Mouse (Mus musculus): ENCODE measurements around the gene Tmem53. TPM values are rescaled to one million over a fixed set of nuclear protein-coding genes. Genes with fewer than 3 reads are reported as not detected.

Tmem53 gene
- polyA plus RNA-seq, 1 experiment from 2014 or later: 6.9 TPM

- 25% methylated on average over 4 of the region's 4 CpGs for WGBS
- no peaks in the 10 kb centered on the region for H3K27me3 ChIP-seq (ENCODE audit: control insufficient read depth, insufficient read depth, low read length)
- ATAC-seq (ENCODE audit: insufficient read depth, low FRiP score, low TSS enrichment) (no peak), DNase-seq (ENCODE audit: low spot score) (no peak)
- H3K4me1 ChIP-seq (ENCODE audit: control insufficient read depth, insufficient read depth, low read length): peaks cover 44% of the 10 kb centered on the region
- H3K27ac ChIP-seq (ENCODE audit: low read depth, low read length): peak overlapping the region; percentile 63; the same call in 1 of the 2 replicates
- no peaks in the 10 kb centered on the region for H3K9me3 ChIP-seq (ENCODE audit: control insufficient read depth, low read length)
- H3K4me3 ChIP-seq (ENCODE audit: low read depth, low read length): no peak overlapping the region
- H3K9ac ChIP-seq (ENCODE audit: low read length): no peak overlapping the region
- H3K36me3 ChIP-seq (ENCODE audit: control insufficient read depth, insufficient read depth, low read length): peaks cover 10% of the 10 kb centered on the region
- no peak overlapping the region for H3K4me2 ChIP-seq (ENCODE audit: low read depth)
Measured at GRCm38 (mm10) chr4:117284363-117284762, 32.6 kb downstream of the Tmem53 start.

GRCm38 (mm10) chr4:117288277-117288926 lies 36.7 kb downstream of the Tmem53 start:
- Histone ChIP-seq H3K36me3 (ENCODE audit: control insufficient read depth, insufficient read depth, low read length) (peaks cover 10% of the 10 kb centered on the region), H3K4me1 (ENCODE audit: control insufficient read depth, insufficient read depth, low read length) (peaks cover 38% of the 10 kb centered on the region), H3K9ac (ENCODE audit: low read length) (peak overlapping the region; percentile 84), H3K27ac (ENCODE audit: low read depth, low read length) (peak overlapping the region; percentile 97), H3K27me3 (ENCODE audit: control insufficient read depth, insufficient read depth, low read length) (no peaks in the 10 kb centered on the region), H3K4me2 (ENCODE audit: low read depth) (peak overlapping the region; percentile 70), H3K4me3 (ENCODE audit: low read depth, low read length) (peak overlapping the region; percentile 81), H3K9me3 (ENCODE audit: control insufficient read depth, low read length) (no peaks in the 10 kb centered on the region)
- ATAC-seq (ENCODE audit: insufficient read depth, low FRiP score, low TSS enrichment) (no peak), DNase-seq (ENCODE audit: low spot score) (no peak)
- 29% methylated on average over 25 of the region's 25 CpGs for WGBS

- DNase-seq (ENCODE audit: low spot score) (peak; percentile 77), ATAC-seq (ENCODE audit: insufficient read depth, low FRiP score, low TSS enrichment) (peak; percentile 85)
- Histone ChIP-seq H3K9ac (ENCODE audit: low read length) (peak overlapping the region; percentile 84), H3K4me1 (ENCODE audit: control insufficient read depth, insufficient read depth, low read length) (peaks cover 31% of the 10 kb centered on the region), H3K4me3 (ENCODE audit: low read depth, low read length) (peak overlapping the region; percentile 81), H3K27ac (ENCODE audit: low read depth, low read length) (peak overlapping the region; percentile 97), H3K27me3 (ENCODE audit: control insufficient read depth, insufficient read depth, low read length) (no peaks in the 10 kb centered on the region), H3K9me3 (ENCODE audit: control insufficient read depth, low read length) (no peaks in the 10 kb centered on the region), H3K36me3 (ENCODE audit: control insufficient read depth, insufficient read depth, low read length) (peaks cover 10% of the 10 kb centered on the region), H3K4me2 (ENCODE audit: low read depth) (peak overlapping the region; percentile 70)
- under 1% methylated on average over 64 of the region's 80 CpGs for WGBS
Measured at GRCm38 (mm10) chr4:117288927-117289801, 37.4 kb downstream of the Tmem53 start.

GRCm38 (mm10) chr4:117291696-117292095 lies 39.9 kb downstream of the Tmem53 start:
- no peak overlapping the region for H3K4me3 ChIP-seq (ENCODE audit: low read depth, low read length)

GRCm38 (mm10) chr4:117296849-117297593 lies 45.3 kb downstream of the Tmem53 start:
- H3K9me3 ChIP-seq (ENCODE audit: control insufficient read depth, low read length): no peaks in the 10 kb centered on the region
- DNase-seq (ENCODE audit: low spot score): no peak
- peaks cover 6% of the 10 kb centered on the region for H3K4me1 ChIP-seq (ENCODE audit: control insufficient read depth, insufficient read depth, low read length)
- no peak overlapping the region for H3K4me2 ChIP-seq (ENCODE audit: low read depth)
- WGBS: 68% methylated on average over 19 of the region's 19 CpGs
- no peak overlapping the region for H3K27ac ChIP-seq (ENCODE audit: low read depth, low read length)
- H3K4me3 ChIP-seq (ENCODE audit: low read depth, low read length): no peak overlapping the region
- no peaks in the 10 kb centered on the region for H3K27me3 ChIP-seq (ENCODE audit: control insufficient read depth, insufficient read depth, low read length)
- ATAC-seq (ENCODE audit: insufficient read depth, low FRiP score, low TSS enrichment): no peak
- no peaks in the 10 kb centered on the region for H3K36me3 ChIP-seq (ENCODE audit: control insufficient read depth, insufficient read depth, low read length)
- no peak overlapping the region for H3K9ac ChIP-seq (ENCODE audit: low read length)

More at GRCm38 (mm10) chr4:117291696-117292095, 39.9 kb downstream of the Tmem53 start:
- Histone ChIP-seq H3K36me3 (ENCODE audit: control insufficient read depth, insufficient read depth, low read length) (peaks cover 2% of the 10 kb centered on the region; the same call in 1 of the 2 replicates), H3K9ac (ENCODE audit: low read length) (no peak overlapping the region), H3K27ac (ENCODE audit: low read depth, low read length) (no peak overlapping the region), H3K9me3 (ENCODE audit: control insufficient read depth, low read length) (no peaks in the 10 kb centered on the region), H3K4me2 (ENCODE audit: low read depth) (no peak overlapping the region), H3K27me3 (ENCODE audit: control insufficient read depth, insufficient read depth, low read length) (no peaks in the 10 kb centered on the region), H3K4me1 (ENCODE audit: control insufficient read depth, insufficient read depth, low read length) (peaks cover 16% of the 10 kb centered on the region)
- 93% methylated on average over 2 of the region's 2 CpGs for WGBS
- no peak for DNase-seq (ENCODE audit: low spot score)
- ATAC-seq (ENCODE audit: insufficient read depth, low FRiP score, low TSS enrichment): no peak

GRCm38 (mm10) chr4:117297819-117298218 lies 46.1 kb downstream of the Tmem53 start:
- Histone ChIP-seq H3K27me3 (ENCODE audit: control insufficient read depth, insufficient read depth, low read length) (peaks cover 6% of the 10 kb centered on the region), H3K4me1 (ENCODE audit: control insufficient read depth, insufficient read depth, low read length) (peaks cover 6% of the 10 kb centered on the region), H3K9me3 (ENCODE audit: control insufficient read depth, low read length) (no peaks in the 10 kb centered on the region), H3K4me2 (ENCODE audit: low read depth) (no peak overlapping the region), H3K27ac (ENCODE audit: low read depth, low read length) (no peak overlapping the region), H3K4me3 (ENCODE audit: low read depth, low read length) (no peak overlapping the region), H3K36me3 (ENCODE audit: control insufficient read depth, insufficient read depth, low read length) (no peaks in the 10 kb centered on the region), H3K9ac (ENCODE audit: low read length) (no peak overlapping the region)
- DNase-seq (ENCODE audit: low spot score) (no peak), ATAC-seq (ENCODE audit: insufficient read depth, low FRiP score, low TSS enrichment) (no peak)
- 71% methylated on average over 9 of the region's 9 CpGs for WGBS

- Histone ChIP-seq H3K27me3 (ENCODE audit: control insufficient read depth, insufficient read depth, low read length) (peaks cover 27% of the 10 kb centered on the region), H3K4me1 (ENCODE audit: control insufficient read depth, insufficient read depth, low read length) (peaks cover 18% of the 10 kb centered on the region)
- no peak for DNase-seq (ENCODE audit: low spot score)
Measured at GRCm38 (mm10) chr4:117299921-117300320, 48.2 kb downstream of the Tmem53 start.

GRCm38 (mm10) chr4:117302027-117302806 lies 50.5 kb downstream of the Tmem53 start:
- peaks cover 41% of the 10 kb centered on the region for H3K27me3 ChIP-seq (ENCODE audit: control insufficient read depth, insufficient read depth, low read length)
- H3K9ac ChIP-seq (ENCODE audit: low read length): no peak overlapping the region
- 33% methylated on average over 14 of the region's 14 CpGs for WGBS
- 0 out of 2 replicates have a peak, but pooled peaks have one; percentile 22 for ATAC-seq (ENCODE audit: insufficient read depth, low FRiP score, low TSS enrichment)
- no peak overlapping the region for H3K4me2 ChIP-seq (ENCODE audit: low read depth)
- H3K4me1 ChIP-seq (ENCODE audit: control insufficient read depth, insufficient read depth, low read length): peaks cover 18% of the 10 kb centered on the region
- H3K27ac ChIP-seq (ENCODE audit: low read depth, low read length): no peak overlapping the region
- H3K4me3 ChIP-seq (ENCODE audit: low read depth, low read length): no peak overlapping the region
- no peaks in the 10 kb centered on the region for H3K36me3 ChIP-seq (ENCODE audit: control insufficient read depth, insufficient read depth, low read length)
- no peak for DNase-seq (ENCODE audit: low spot score)
- H3K9me3 ChIP-seq (ENCODE audit: control insufficient read depth, low read length): no peaks in the 10 kb centered on the region

More at GRCm38 (mm10) chr4:117299921-117300320, 48.2 kb downstream of the Tmem53 start:
- Histone ChIP-seq H3K4me3 (ENCODE audit: low read depth, low read length) (no peak overlapping the region), H3K27ac (ENCODE audit: low read depth, low read length) (no peak overlapping the region), H3K9me3 (ENCODE audit: control insufficient read depth, low read length) (no peaks in the 10 kb centered on the region), H3K36me3 (ENCODE audit: control insufficient read depth, insufficient read depth, low read length) (no peaks in the 10 kb centered on the region), H3K4me2 (ENCODE audit: low read depth) (no peak overlapping the region), H3K9ac (ENCODE audit: low read length) (no peak overlapping the region)
- peak; percentile 29; the same call in 1 of the 2 replicates for ATAC-seq (ENCODE audit: insufficient read depth, low FRiP score, low TSS enrichment)
- WGBS: 58% methylated on average over 10 of the region's 10 CpGs

Measured in neural tube, embryonic 11.5 days (tissue).